31 mouse cellular contexts compared by ENCODE assay signal in the genomic region with DNA sequence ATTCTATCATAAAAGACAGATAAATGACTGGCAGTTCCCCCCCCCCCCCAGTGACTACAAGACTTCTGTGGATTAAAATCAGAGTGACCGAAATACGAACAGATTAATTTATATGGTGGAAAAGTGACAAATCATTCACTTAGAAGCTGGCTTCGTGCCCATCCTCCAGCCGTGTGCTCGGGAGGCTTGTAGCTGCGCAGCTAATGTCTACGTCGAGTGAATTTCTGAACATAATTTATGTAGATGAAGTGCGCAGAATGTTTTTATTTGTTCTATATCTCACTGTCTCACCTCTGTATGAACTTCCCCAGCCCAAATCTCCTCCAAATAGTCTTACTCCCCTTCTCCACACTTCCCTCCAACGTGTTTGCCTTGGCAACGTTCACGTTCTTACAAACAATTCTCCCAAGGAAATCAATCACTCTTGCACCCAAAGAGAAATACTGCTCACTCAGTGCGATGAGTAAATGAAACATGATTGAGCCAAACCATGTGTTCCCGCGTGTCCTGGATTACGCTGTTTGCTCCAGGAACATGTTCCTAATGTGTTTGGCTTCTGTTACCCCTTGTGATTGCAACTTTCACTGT. TPM values are rescaled to one million over a fixed set of nuclear protein-coding genes. Genes with fewer than 3 reads are reported as not detected.
DNase-seq lines count a peak whose midpoint lies in the region; ATAC-seq lines count a peak whose summit lies in the region.
"Had no signal": no experiment of that assay in that cellular context is flagged by ENCODE, and none has a peak within 500 bp of the region (broad histone marks: within the 10 kb centered on the region; RNA-seq: fewer than 3 reads in every experiment).

No protein-coding gene starts in this region.

- H3K9me3 ChIP-seq in kidney, embryonic 14.5 days (ENCODE audit: control insufficient read depth, low read length), result peaks cover 10% of the 10 kb centered on the region
- no peaks in the 10 kb centered on the region; the same call in 1 of the 2 replicates for H3K9me3 ChIP-seq in intestine, embryonic 15.5 days
- H3K9me3 ChIP-seq: hindbrain, embryonic 15.5 days; liver, embryonic 13.5 days; midbrain, embryonic 15.5 days; stomach, embryonic 15.5 days had no signal

- no peak overlapping the region for H3K4me2 ChIP-seq in kidney, embryonic 14.5 days (replicated peaks; ENCODE audit: low read depth, low read length)
- no peak overlapping the region for H3K4me2 ChIP-seq in intestine, embryonic 15.5 days (replicated peaks)
- H3K4me2 ChIP-seq: embryonic facial prominence, embryonic 15.5 days; forebrain, embryonic 12.5 days; hindbrain, embryonic 15.5 days; liver, embryonic 13.5 days; midbrain, embryonic 15.5 days; neural tube, embryonic 15.5 days; stomach, embryonic 15.5 days had no signal

- H3K4me3 ChIP-seq in kidney, embryonic 14.5 days (ENCODE audit: low read length), result no peak overlapping the region
- no peak overlapping the region for H3K4me3 ChIP-seq in intestine, embryonic 15.5 days (replicated peaks)
- H3K4me3 ChIP-seq: embryonic facial prominence, embryonic 15.5 days; forebrain, embryonic 12.5 days; hindbrain, embryonic 10.5 days; hindbrain, embryonic 15.5 days; liver, embryonic 13.5 days; midbrain, embryonic 15.5 days; neural tube, embryonic 15.5 days; stomach, embryonic 15.5 days had no signal

- 44% methylated on average over 16 of the region's 16 CpGs for WGBS in kidney, embryonic 14.5 days
- 42% methylated on average over 16 of the region's 16 CpGs for WGBS in intestine, embryonic 15.5 days

- peaks cover 7% of the 10 kb centered on the region; the same call in 1 of the 2 replicates for H3K27me3 ChIP-seq in kidney, embryonic 14.5 days (ENCODE audit: control insufficient read depth, insufficient read depth, low read length)
- H3K27me3 ChIP-seq in intestine, embryonic 15.5 days (replicated peaks), result peaks cover 5% of the 10 kb centered on the region

- H3K36me3 ChIP-seq in kidney, embryonic 14.5 days (ENCODE audit: control insufficient read depth, insufficient read depth, low read length), result no peaks in the 10 kb centered on the region
- H3K36me3 ChIP-seq in intestine, embryonic 15.5 days, result no peaks in the 10 kb centered on the region
- H3K36me3 ChIP-seq: embryonic facial prominence, embryonic 15.5 days; forebrain, embryonic 12.5 days; hindbrain, embryonic 10.5 days; hindbrain, embryonic 15.5 days; liver, embryonic 13.5 days; midbrain, embryonic 15.5 days; neural tube, embryonic 15.5 days; stomach, embryonic 15.5 days had no signal

- H3K9ac ChIP-seq in kidney, embryonic 14.5 days (ENCODE audit: low read depth, low read length), result no peak overlapping the region
- H3K9ac ChIP-seq in intestine, embryonic 15.5 days, result no peak overlapping the region
- H3K9ac ChIP-seq: embryonic facial prominence, embryonic 15.5 days; forebrain, embryonic 12.5 days; forebrain, postnatal 0 days; hindbrain, embryonic 15.5 days; liver, embryonic 13.5 days; midbrain, embryonic 15.5 days; neural tube, embryonic 15.5 days; stomach, embryonic 15.5 days had no signal

- DNase-seq in kidney, adult 8-10 months, result no peak
- DNase-seq in kidney, postnatal 4 days, result peak; percentile 31 to 44
- DNase-seq in kidney, adult 11 months, result no peak
- DNase-seq in testis, postnatal 10 days (ENCODE audit: low spot score), result peak; percentile 16
- no peak for DNase-seq in testis, postnatal 14 days (ENCODE audit: low spot score)
- DNase-seq: adrenal gland, postnatal 25 days; cerebellum, adult 18-20 months; forebrain, postnatal 0 days; heart, postnatal 14 days; kidney, postnatal 10 days; layer of hippocampus, postnatal 36 days; left cerebral cortex, postnatal 4 days; liver, embryonic 13.5 days; lung, adult 2 months; retina, postnatal 1 day; right cerebral cortex, postnatal 14 days; thymus, adult 2 months; thymus, postnatal 36 days had no signal

- peak; percentile 90 for ATAC-seq in kidney, embryonic 14.5 days (ENCODE audit: low FRiP score, low TSS enrichment)
- no peak for ATAC-seq in intestine, embryonic 15.5 days
- ATAC-seq: forebrain, postnatal 0 days; inflammation-experienced regulatory T-cells, adult 6 months; midbrain, embryonic 15.5 days had no signal

- H3K4me1 ChIP-seq in kidney, embryonic 14.5 days (ENCODE audit: control insufficient read depth, insufficient read depth, low read length), result peaks cover 7% of the 10 kb centered on the region; the same call in 1 of the 2 replicates
- H3K4me1 ChIP-seq in intestine, embryonic 15.5 days (replicated peaks), result no peaks in the 10 kb centered on the region
- H3K4me1 ChIP-seq: embryonic facial prominence, embryonic 15.5 days; forebrain, embryonic 12.5 days; hindbrain, embryonic 10.5 days; hindbrain, embryonic 15.5 days; liver, embryonic 13.5 days; midbrain, embryonic 15.5 days; neural tube, embryonic 15.5 days had no signal

- no peak overlapping the region for H3K27ac ChIP-seq in kidney, embryonic 14.5 days (ENCODE audit: low read depth, low read length)
- no peak overlapping the region for H3K27ac ChIP-seq in intestine, embryonic 15.5 days
- H3K27ac ChIP-seq: embryonic facial prominence, embryonic 15.5 days; forebrain, embryonic 12.5 days; hindbrain, embryonic 10.5 days; hindbrain, embryonic 15.5 days; liver, embryonic 13.5 days; macrophage; midbrain, embryonic 15.5 days; neural tube, embryonic 15.5 days; stomach, embryonic 15.5 days had no signal

RNA-seq across cellular contexts. Expression of gene Foxd1, which starts 30.0 kb away (rescaled TPM):
- 8.5 and 12.8 TPM in 2 replicates for polyA plus RNA-seq in kidney, embryonic 14.5 days (2014; fragmentation: Nextera tagmentation; extraction: Ambion mirVana)
- 0.03 TPM in 1 of 2 replicates, not detected in the other for polyA plus RNA-seq in intestine, embryonic 15.5 days (2015; fragmentation: Nextera tagmentation; extraction: Ambion mirVana)
- polyA plus RNA-seq: heart, embryonic 14.5 days; inflammation-experienced regulatory T-cells, adult 6 months; liver, embryonic 13.5 days; macrophage; small intestine, adult 2 months; stomach, embryonic 15.5 days had no signal

Comparison
In these comparisons a context has a peak if more than half of its experiments do, and no peak if none do; other contexts are left out.
1. DNase-seq: peak in kidney, postnatal 4 days (2 of 2) and testis, postnatal 10 days (single experiment); none in kidney, adult 8-10 months (0 of 2), kidney, adult 11 months (single experiment) and testis, postnatal 14 days (single experiment).